Mouse (Mus musculus) urinary bladder, postnatal 36 days (tissue): ENCODE data around the gene Siae.

ENCODE experiments used
- DNase-seq, 2 experiments: peaks; one replicate each; pipeline ENCODE4 v3.0.0; 2022; ENCODE audit warnings: low spot score in 2 of 2, mixed read lengths in 1 of 2

The Siae gene

GRCm38 (mm10) chr9:37554838-37555748 is at the start of gene Siae:
TSS of gene Siae (plus strand) at chr9:37555698.
- no peak for DNase-seq

GRCm38 (mm10) chr9:37506023-37506422 is 49.5 kb upstream of the Siae start:
- no peak for DNase-seq

DNA sequence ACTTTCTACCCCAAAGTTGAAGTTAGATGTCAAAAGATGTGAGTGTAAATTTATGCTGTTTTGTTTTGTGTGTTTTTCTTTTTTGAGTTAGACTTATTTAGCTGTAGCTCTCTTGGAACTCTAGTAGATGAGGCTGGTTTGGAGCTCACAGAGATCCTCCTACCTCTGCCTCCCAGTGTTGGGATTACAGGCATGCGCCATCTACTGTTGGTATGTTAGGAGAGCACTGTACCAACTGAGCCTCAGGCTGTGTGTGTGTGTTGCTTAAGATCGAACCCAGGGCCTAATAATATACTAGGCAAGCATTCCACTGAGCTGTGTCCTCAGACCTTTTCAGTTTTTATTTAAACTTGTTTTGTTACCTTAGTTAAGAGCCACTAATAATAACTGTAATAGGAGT is 43.4 kb upstream of the Siae start:
- no peak for DNase-seq

GRCm38 (mm10) chr9:37514456-37514855 is 41.0 kb upstream of the Siae start:
- DNase-seq, result no peak

DNA sequence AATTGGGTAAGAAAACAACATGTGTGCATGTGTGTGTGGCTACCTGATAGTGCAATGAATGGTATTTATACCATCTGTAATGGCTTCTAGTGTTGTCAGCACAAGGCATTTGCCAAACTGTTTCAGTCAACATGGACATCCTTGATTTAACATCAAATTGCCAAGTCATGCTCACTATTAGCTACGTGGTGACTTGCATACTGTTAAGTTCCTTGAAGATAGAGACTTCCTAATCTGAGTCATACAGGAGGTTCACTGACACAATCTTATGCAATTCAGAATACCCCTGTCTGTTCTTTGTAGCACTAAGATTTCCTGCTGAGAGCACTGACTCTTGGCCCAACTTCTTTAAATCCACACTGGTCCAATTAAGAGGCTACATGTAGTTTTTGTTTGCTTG is 38.0 kb upstream of the Siae start:
- no peak for DNase-seq

DNA sequence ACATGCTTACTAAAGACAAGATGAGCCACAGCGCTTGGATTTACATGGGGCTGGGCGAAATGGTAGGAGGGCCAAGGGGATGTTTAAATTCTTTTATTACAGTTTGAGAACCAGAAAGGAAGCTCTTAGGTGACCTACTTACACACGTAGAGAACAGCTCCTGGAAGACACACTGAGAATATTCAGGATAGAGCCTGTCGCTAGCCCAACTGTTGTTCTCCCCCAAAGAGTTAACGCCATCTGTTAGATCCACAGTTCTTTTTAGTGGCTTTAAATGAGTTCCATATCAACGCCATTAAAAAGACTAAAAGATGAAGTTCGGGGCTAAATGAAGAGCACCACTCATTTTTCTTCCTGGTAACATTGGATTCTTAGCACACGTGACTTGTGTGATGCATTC is 36.5 kb upstream of the Siae start:
- DNase-seq, result no peak

- DNase-seq, result no peak
Observed at GRCm38 (mm10) chr9:37519995-37520394, 35.5 kb upstream of the Siae start.

GRCm38 (mm10) chr9:37525461-37525860 is 30.0 kb upstream of the Siae start:
- no peak for DNase-seq

DNA sequence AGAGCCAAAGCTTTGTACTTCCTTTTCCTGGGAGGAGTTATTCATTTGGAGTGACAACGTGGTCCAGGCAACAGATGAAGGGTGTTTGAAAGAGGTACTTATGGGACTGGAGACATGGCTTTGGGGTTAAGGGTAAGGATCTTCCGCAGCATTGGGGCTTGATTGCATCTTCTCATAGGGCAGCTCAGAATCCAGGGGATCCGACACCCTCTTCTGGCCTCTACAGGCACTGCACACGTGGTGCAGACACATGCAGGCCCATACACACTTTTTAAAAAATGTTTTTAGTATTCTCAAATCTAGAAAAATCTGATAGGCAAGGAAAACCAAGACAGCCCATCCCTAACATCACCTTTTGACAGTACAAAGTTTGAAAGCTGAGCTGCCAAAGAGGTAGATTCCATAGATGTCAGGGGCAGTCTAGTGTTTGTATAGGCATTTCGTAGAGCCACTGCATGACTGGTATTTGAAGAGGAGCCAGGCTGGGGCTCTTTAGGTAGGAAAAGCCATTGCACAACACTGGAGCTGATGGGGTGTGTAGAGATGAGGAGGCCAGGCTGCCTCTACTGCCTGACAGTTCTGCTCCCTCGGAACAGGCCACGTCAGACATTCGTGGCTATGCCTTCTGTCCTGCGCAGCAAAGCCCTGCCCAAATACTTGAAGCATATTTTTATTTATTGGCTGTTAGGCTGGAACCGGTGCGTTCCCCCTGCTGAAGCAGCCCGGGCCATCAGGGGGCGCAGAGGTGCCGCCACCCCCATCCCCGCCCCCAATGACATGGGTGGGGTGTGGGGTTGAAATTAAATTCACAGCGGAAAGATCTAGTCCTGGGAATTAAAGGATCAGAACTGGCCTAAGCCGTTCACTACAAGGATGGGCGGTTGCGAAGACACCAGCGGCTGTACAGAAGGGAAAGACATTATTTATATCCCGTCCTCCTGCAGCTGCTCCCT is 28.8 kb upstream of the Siae start:
- peak in 1 of 2 experiments; percentile 38 for DNase-seq

GRCm38 (mm10) chr9:37527396-37528224 is 27.9 kb upstream of the Siae start, which contains the start of gene Esam:
TSS of gene Esam (plus strand) at chr9:37528078.
- peak; percentile 48 to 82 for DNase-seq

DNA sequence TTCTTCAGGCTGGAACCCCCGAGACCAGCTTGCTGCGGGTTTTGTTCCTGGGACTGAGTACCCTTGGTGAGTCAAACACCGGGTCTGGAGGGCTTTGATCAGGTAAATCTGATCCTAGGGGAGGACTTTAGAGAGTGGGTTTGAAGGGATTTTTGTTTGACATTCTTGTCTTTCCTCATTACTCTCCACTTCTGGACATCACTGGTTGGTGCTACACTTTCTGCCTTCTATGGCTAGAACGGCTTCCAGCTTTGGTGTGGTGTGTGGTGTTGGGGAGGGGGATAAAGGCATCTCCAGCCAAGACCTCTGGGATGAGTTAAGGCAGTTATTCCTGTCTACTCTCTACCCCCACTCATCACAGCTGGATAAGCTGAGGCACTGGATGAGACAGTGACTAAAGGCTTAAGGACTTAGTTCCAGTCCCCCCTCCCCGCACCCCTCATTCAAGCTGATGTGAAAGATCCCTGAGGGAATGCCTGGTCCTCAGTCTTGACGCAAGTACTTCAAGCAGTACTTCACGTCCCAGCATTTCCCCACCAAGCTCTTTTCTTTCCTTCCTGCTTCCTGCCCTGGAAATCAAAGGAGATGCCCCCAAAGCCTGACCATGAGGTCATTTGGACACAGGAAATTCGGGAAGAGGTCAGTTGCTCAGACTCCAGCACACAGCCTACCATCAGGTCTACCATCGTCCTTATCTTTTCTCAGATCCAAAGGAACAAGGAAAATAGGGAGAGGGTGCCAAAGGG is 27.1 kb upstream of the Siae start:
- DNase-seq, result no peak

DNA sequence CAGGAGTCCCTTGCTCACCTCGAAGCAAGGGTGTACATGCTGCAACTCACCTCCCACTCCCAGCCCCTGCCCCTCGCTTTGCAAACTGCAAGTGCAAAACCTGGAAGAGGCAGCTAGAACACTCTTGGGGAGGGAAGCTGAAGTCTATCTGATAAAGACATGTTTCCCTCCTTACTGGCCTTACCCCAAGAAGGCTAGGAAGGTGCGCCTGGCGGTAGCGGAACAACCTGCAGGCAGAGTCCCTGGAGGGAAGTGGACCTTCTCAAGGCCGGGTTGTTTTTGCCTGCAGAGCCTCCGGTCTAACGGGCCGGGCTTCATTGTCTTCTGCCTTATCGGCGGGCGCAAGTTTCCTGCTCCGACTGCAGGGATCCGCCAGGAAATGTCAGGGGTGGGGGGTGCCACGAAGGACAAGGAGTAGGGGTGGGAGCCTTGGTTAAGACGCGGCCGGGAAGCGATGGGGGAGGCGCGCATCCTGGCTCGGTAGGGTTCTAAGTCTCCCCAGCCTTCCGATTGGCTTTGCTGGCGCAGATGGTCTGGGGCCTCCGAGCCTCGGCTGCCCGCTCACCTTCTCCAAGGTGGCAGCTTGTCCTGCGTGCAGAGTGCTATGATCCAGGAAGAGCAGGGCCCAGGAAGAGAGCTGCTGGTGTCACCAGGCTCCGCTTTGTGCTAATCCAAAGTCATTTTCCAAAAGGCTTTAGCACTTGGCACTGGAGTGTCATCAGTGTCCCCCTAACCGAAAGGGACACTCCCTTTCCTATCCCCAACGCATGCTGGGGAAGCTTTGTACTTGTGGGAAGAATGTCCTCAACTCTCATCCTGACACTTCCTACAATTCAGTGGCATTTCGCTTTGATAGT is 25.2 kb upstream of the Siae start:
- DNase-seq, result peak in 1 of 2 experiments; percentile 63

GRCm38 (mm10) chr9:37530888-37531705 is 24.4 kb upstream of the Siae start:
- peak; percentile 67 to 79 for DNase-seq

DNA sequence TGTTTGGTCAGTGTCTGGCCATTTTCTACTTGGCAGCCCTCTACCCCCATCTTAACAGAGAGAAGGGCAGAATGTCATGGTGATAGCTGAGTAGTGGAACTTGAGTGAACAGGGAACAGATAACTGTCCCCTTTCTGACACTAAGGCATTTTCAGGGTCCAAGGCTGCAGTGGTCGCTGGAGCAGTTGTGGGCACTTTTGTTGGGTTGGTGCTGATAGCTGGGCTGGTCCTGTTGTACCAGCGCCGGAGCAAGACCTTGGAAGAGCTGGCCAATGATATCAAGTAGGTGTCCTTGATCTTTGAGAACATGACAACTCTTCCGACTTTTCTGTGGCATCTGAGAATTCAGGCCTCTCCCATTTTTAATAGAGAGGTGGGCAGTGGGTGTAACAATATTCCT is 18.6 kb upstream of the Siae start:
- DNase-seq, result no peak

DNA sequence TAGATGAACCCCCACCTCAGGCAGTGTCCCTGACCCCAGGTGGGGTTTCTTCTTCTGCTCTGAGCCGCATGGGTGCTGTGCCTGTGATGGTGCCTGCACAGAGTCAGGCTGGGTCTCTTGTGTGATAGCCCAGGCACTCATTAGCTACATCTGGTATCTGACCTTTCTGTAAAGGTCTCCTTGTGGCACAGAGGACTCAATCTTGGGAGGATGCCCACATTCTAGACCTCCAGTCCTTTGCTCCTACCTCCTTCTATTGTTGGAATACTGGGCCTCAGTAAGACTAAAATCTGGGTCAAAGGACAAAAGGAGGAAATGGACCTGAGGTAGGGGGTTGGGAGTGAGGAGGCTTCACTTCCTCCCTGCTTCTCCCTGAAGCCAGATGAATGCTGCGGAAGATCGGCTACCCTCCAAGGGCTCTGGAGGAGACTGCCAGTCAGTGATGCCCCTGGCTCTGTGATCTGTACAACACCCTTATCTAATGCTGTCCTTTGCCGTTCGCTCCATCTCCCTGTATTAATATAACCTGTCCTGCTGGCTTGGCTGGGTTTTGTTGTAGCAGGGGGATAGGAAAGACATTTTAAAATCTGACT is 17.7 kb upstream of the Siae start:
- DNase-seq, result no peak

GRCm38 (mm10) chr9:37539170-37540025 is 16.1 kb upstream of the Siae start, which contains the start of gene Vsig2:
TSS of gene Vsig2 (plus strand) at chr9:37539255.
- peak in 1 of 2 experiments; percentile 27 for DNase-seq

DNA sequence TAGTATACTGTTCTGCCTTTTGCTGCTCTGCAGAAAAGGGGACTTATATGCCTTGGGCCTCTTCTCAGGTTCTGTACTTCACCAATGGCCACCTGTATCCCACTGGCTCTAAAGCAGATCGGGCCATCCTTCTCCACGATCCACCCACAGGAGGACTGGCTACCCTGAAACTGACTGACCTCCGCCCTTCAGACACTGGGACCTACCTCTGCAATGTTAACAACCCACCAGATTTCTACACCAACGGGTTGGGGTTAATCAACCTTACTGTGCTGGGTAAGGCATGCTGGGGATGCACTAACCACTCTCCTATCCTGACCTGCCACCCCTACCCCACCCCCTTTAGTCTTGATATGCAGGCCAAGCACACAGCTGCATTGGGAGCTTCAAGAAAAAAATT is 15.3 kb upstream of the Siae start:
- DNase-seq, result no peak
